Mouse (Mus musculus) midbrain, embryonic 15.5 days (tissue): ENCODE results near the gene Mrpl40. TPM values are rescaled to one million over a fixed set of nuclear protein-coding genes. Genes with fewer than 3 reads are reported as not detected.

Experiments used
- polyA plus RNA-seq: library from polyadenylated mRNA; unstranded; fragments of >200 nt; fragmentation: Nextera tagmentation; extraction: Ambion mirVana; gene quantifications from 2 replicates; pipeline ENCODE4 v1.2.1, GENCODE M21; 2015

The Mrpl40 gene
- polyA plus RNA-seq, 1 experiment from 2014 or later: 74.2 TPM

Other genes with a start within 250 kb of the Mrpl40 start
- 223 and 229 TPM in 2 replicates for gene Sept5, start 246.9 kb downstream of the Mrpl40 start, polyA plus RNA-seq
- gene Cldn5, start 100.0 kb downstream of the Mrpl40 start, polyA plus RNA-seq: 107 and 132 TPM in 2 replicates
- 107 and 122 TPM in 2 replicates for gene Ufd1, start 65.1 kb downstream of the Mrpl40 start, polyA plus RNA-seq
- gene Cdc45, start 64.9 kb downstream of the Mrpl40 start, polyA plus RNA-seq: 6.9 and 8.5 TPM in 2 replicates
- gene 2510002D24Rik, start 40.3 kb downstream of the Mrpl40 start, polyA plus RNA-seq: 48.2 and 50.5 TPM in 2 replicates
- gene Gm28539, start 40.3 kb downstream of the Mrpl40 start, polyA plus RNA-seq: 0.17 and 0.28 TPM in 2 replicates
- gene Hira, start 175 bp upstream of the Mrpl40 start, polyA plus RNA-seq: 22.7 and 29.1 TPM in 2 replicates